Mouse (Mus musculus) cerebellum, adult 11-12 months (tissue): ENCODE data around the gene Ero1l.
A peak's percentile ranks its signal among the peaks of the same experiment; 100 is the strongest.

ENCODE experiments used
- DNase-seq: peaks from one replicate; pipeline ENCODE4 v3.0.0; 2022

The Ero1l gene

GRCm38 (mm10) chr14:45318426-45319236 is at the start of gene Ero1l:
Gene Ero1l, minus strand, starts transcription at chr14:45318771.
- DNase-seq = peak; percentile 87

DNA sequence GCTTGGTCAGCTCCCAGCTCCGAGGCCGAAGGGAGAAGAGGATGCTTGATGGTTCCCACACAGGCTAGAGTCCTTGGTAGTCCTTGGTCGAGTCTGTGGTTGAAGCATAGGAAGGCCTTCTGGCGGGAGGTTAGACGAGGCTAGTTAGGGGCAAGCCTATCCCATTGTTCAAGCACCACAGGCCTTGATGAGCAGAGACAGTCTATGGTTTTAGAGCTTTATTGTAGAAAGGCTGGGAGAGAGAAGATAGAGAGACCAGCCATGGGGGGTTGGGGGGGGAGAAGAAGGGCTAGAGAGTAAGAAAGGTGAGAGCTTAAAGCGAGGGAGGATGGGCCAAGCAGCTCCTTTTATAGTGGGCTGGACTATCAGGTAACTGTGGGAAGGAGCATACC is 46.6 kb upstream of the Ero1l start:
- no peak for DNase-seq

DNA sequence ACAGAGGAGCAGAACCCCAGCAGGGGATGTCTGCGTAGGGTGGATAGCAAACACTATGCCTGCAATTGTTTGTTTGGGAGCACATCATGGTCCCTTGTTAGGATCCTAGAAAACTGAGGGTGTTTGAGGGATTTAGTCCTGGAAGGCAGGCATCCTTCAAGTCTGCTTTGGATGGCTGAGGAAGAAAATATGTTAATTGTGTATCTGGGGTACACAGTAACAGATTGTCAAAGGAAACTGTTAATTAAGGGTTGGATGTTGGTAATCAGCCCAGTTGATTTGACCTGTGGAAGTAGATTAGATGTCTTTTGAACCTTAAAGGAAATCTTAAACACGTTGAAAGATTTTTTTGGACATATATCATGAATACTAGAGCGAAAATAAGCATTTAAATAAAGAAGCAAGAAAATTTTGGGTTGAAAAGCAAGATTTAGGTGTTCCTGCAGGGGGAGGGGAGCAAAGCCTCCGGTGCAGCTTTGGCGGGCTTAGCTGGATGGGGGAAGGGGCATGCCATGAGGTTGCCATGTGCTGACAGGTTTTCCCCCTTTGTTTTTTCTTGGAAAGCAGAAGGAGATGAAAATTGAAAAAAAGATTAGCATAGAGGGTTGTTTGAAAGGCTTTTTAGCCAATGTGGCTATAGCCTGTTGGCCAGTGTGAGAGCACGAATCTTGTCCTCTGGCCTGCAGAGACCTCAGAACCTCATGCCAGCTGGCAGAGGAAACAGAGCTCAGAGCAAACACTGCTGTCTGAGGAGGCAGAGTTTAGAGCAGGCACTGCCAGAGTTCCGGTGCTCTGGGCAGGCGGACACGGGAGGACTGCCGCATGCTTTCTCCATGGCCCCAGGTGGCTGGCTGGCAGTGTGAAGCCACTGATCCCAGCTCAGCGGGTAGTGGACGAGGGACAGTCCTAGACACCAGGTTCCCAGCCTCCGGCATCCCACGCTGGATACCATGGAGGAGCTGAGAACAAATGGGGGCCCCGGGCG is 45.9 kb upstream of the Ero1l start:
- DNase-seq = peak; percentile 80

GRCm38 (mm10) chr14:45350931-45351859 is 32.6 kb upstream of the Ero1l start, which contains the start of gene Styx:
Gene Styx, plus strand, starts transcription at chr14:45351093.
- DNase-seq = peak; percentile 96

- DNase-seq = peak; percentile 93
Measured at GRCm38 (mm10) chr14:45329589-45330181, 11.1 kb upstream of the Ero1l start, which contains the start of gene Psmc6. Gene Psmc6, plus strand, starts transcription at chr14:45329788.

GRCm38 (mm10) chr14:45329018-45329588 is 10.5 kb upstream of the Ero1l start:
- no peak for DNase-seq

DNA sequence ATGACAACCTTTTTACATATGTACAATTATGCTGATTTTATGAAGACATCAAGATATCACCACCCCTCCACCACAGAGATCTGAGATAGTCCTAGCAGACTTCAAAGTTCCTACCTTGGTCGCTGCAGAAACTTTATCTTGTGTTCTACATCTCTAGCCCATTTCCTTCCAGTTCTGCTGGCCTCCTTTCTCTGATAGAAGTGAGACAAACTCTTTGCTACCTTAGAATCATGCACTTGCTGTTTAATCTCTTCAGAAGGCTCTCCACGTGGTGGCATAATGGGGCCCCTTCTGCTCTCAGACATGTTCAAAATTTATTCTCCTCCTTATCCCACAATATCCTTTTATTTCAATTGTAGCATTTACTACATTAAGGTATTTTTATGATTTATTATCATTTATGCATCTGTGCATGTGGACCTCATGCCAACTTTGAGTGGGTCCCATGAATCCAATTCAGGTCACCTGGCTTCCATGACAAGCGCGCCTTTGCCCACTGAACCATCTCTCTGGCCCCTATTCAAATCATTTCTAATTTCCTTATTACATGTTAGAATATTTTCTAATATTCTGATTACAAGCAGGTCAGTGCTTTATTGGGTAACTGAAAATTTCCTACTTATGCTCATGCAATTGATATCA is 9.6 kb upstream of the Ero1l start:
- no peak for DNase-seq

GRCm38 (mm10) chr14:45325471-45325870 is 6.9 kb upstream of the Ero1l start:
- DNase-seq = no peak

- DNase-seq = no peak
Measured at GRCm38 (mm10) chr14:45323320-45323719, 4.7 kb upstream of the Ero1l start.

GRCm38 (mm10) chr14:45322450-45322849 is 3.9 kb upstream of the Ero1l start:
- no peak for DNase-seq

DNA sequence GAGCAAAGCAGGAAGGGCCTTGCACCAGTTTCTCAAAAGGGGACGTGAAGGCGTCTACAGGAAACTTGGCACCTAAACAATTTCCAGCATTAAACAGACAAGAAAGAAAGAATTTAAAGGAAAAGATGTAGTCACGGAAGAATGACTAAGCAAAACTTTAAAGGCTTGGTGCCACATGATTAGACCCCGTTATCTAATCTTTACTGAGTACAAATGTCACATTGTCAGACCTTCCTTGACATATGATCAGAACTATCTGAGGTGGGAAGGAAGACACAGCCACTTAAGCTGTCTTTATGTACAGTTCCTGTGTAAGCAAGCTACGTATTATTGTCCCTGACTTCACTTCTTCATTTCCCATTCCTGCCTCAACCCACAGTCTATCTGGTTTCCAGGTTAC is 3.1 kb upstream of the Ero1l start:
- DNase-seq = no peak

- no peak for DNase-seq
Measured at GRCm38 (mm10) chr14:45321067-45321466, 2.5 kb upstream of the Ero1l start.

GRCm38 (mm10) chr14:45320111-45320510 is 1.5 kb upstream of the Ero1l start:
- DNase-seq = no peak

DNA sequence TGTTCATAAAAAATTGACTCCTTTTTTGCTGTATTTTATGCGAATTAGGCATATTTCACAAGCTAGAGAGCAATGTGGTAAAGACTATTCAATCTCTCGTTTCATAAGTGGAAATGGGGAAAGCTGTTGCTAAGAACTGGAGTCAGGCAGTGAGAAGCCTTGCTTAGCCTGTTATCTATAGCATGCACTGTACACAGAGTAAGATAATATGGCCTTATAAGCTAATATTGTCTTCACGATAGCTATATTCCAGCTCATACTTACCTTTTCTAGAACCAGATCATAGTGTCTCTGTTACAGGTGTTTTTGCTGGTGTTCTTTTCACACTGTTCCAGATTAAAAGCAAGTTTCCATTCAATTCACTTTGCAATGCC is 653 bp upstream of the Ero1l start:
- DNase-seq = no peak

DNA sequence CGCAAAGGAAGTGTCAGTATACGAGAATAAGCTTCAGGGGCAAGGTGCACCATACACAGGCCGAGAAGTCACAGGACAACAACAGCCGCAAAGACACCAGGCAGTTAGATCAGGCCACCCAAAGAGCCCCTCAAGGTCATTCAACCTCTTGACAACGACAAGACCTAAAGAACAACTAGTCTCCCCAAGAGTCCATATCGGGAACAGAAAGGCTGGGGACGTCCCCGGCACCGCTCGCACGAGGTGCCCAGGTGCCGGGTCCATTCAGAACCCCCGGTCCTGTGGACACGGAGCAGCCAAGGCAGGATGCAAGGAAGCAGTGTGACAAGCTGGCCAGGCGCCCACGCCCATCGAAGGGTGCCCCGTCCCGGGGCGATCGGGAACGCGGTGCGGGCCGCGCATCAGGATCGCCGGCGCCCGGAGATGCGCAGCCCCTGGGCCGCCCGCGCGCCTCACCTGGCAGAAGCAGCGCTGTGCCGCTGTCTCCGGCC is 605 bp downstream of the Ero1l start:
- no peak for DNase-seq

DNA sequence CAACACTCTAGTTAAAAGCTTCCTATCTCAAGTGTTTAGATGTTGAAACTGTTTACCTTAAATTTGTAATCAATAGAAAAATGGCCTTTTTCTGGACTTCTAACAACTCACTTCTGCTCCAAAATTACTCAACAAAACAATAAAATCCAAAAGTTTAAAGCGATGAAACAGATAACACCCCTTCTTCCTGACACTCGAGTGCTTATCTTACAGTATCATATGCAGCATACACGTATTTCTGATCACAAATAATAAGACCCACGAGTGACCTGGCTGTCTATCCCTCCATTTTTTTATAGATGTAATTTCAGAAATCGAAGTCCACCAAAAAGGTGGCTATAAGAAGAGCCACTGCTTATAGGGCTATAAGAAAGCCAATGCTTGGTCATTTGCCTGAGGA is 1.6 kb downstream of the Ero1l start:
- DNase-seq = no peak

DNA sequence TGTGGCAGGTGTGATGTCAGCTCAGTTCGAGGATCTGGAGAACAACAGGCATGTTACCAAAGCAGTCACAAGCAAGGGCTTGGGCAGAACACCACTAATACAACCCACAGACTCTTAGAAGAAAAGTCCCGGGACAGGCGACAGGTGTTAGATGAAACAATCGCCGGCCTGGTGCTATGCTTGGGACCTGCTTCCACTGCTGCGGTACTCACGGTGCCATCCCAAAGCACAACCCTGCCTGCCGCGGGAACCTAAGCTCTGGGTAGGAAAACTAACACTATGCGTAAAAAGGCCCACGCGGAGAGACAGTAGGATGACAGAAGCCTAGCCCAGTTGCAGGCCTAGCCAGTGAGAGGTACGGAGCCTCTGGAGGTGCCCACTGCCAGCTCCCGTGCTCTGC is 8.5 kb downstream of the Ero1l start:
- no peak for DNase-seq

- peak; percentile 48 for DNase-seq
Measured at GRCm38 (mm10) chr14:45309646-45310045, 8.9 kb downstream of the Ero1l start.

DNA sequence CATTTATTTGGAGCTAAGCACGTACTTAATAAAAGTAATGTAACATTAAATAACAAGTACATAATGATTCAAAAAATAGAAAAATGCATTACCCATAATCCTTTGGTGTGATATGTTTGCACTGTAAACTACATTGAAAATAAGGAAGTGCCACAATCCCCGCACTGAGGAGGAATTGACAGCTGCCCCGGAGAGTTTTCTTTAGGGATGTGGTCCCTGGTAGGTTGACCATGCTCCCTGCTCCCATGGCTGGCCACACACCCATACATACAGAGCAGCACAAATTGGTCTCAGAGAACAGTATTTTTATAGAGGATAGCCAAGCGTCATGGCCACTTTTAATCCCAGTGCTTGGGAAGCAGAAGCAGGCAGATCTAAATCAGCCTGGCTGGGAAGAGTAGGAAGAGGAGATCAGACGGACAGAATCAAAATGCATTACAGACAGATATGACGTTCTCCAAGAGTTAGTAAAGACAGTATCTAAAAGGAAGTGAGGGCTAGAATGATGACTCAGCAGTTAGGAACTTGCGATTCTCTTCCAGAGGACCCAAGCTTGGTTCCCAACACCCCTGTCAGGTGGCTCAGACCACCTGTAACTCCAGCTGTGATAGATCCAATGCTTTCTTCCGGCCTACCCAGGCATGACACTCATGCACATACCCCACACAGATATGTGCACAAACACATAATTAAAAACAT is 10.8 kb downstream of the Ero1l start:
- no peak for DNase-seq

DNA sequence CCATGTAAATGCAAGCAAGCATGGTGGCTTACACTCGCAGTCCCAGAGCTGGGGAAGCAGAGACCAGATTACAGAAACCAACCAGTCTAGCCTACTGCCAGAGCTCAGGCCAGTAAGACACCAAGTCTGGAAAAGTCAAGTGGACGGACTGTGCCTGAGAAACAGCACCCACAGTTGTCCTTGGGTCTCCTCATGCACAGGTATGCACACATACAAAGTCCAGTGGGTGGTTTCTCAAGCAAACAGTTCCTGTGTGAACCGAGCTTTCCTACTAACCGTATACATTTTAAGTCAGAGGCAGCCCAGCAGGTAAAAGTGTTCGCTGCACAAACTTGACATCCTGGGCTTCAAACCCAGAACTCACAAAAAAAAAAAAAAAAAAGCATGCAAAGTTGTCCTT is 12.7 kb downstream of the Ero1l start:
- DNase-seq = no peak
